Mouse (Mus musculus): Measurements from ENCODE around the gene Atxn7l1.

DNA sequence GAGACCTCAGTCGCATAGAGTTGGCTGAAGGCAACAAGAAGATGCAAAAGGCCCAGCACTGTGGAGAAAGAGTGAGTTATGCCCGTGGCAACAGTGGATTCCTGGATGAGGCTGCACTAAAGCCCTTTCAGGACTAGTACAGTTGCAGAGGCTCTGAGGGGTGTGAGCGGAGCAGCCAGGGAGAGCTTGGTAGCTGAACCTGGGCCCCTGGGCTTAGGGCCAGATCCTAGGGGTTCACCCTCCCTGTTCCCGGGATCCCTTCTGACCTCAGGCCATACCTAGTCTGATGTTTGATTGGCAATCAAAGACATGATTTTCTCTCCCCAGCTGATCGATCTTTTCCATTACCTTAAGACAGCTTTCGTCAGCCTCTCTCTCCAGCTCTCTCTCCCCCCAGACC lies 58.8 kb downstream of the Atxn7l1 start:
- TF ChIP-seq CTCF (IDR thresholded peaks at IDR 0.05; ENCODE audit: low read depth, low read length), result no peak
- no peak for TF ChIP-seq POLR2A (IDR thresholded peaks at IDR 0.05; ENCODE audit: borderline replicate concordance, low read depth, low read length)

Measured in bone marrow macrophage, adult 2 months (primary cell).